Mouse (Mus musculus): ENCODE measurements around the gene S100a9.

The S100a9 gene

GRCm38 (mm10) chr3:90695613-90696012 is at the start of gene S100a9:
S100a9 (minus strand) TSS chr3:90695721.
- no peak for DNase-seq (ENCODE audit: low read depth, low spot score)

- DNase-seq (ENCODE audit: low read depth, low spot score): no peak
Observed at GRCm38 (mm10) chr3:90726606-90727005, 31.1 kb upstream of the S100a9 start, which contains the start of gene Pglyrp4. Pglyrp4 (plus strand) TSS chr3:90726906.

- peak; percentile 84 for DNase-seq (ENCODE audit: low read depth, low spot score)
Observed at GRCm38 (mm10) chr3:90709591-90710460, 14.3 kb upstream of the S100a9 start.

- peak; percentile 31 for DNase-seq (ENCODE audit: low read depth, low spot score)
Observed at GRCm38 (mm10) chr3:90708523-90709202, 13.1 kb upstream of the S100a9 start.

GRCm38 (mm10) chr3:90702244-90702643 is 6.7 kb upstream of the S100a9 start:
- no peak for DNase-seq (ENCODE audit: low read depth, low spot score)

- DNase-seq (ENCODE audit: low read depth, low spot score): no peak
Observed at GRCm38 (mm10) chr3:90693496-90693895, 2.0 kb downstream of the S100a9 start.

GRCm38 (mm10) chr3:90686835-90687234 is 8.7 kb downstream of the S100a9 start:
- no peak for DNase-seq (ENCODE audit: low read depth, low spot score)

- DNase-seq (ENCODE audit: low read depth, low spot score): no peak
Observed at GRCm38 (mm10) chr3:90683929-90684328, 11.6 kb downstream of the S100a9 start.

GRCm38 (mm10) chr3:90678656-90679055 is 16.9 kb downstream of the S100a9 start:
- DNase-seq (ENCODE audit: low read depth, low spot score): no peak

GRCm38 (mm10) chr3:90668846-90669245 is 26.7 kb downstream of the S100a9 start, which contains the start of gene S100a8:
S100a8 (plus strand) TSS chr3:90668978.
- no peak for DNase-seq (ENCODE audit: low read depth, low spot score)

GRCm38 (mm10) chr3:90664219-90664618 is 31.3 kb downstream of the S100a9 start:
- peak; percentile 14 for DNase-seq (ENCODE audit: low read depth, low spot score)

- no peak for DNase-seq (ENCODE audit: low read depth, low spot score)
Observed at GRCm38 (mm10) chr3:90659364-90660044, 36.0 kb downstream of the S100a9 start.

- peak; percentile 15 for DNase-seq (ENCODE audit: low read depth, low spot score)
Observed at GRCm38 (mm10) chr3:90657405-90657804, 38.1 kb downstream of the S100a9 start.

- no peak for DNase-seq (ENCODE audit: low read depth, low spot score)
Observed at GRCm38 (mm10) chr3:90653717-90654116, 41.8 kb downstream of the S100a9 start, which contains the start of gene S100a7a. S100a7a (plus strand) TSS chr3:90654017.

- DNase-seq (ENCODE audit: low read depth, low spot score): peak; percentile 51
Observed at GRCm38 (mm10) chr3:90652878-90653508, 42.5 kb downstream of the S100a9 start.

- DNase-seq (ENCODE audit: low read depth, low spot score): no peak
Observed at GRCm38 (mm10) chr3:90649832-90650231, 45.7 kb downstream of the S100a9 start.

- no peak for DNase-seq (ENCODE audit: low read depth, low spot score)
Observed at GRCm38 (mm10) chr3:90648981-90649380, 46.5 kb downstream of the S100a9 start.

GRCm38 (mm10) chr3:90647291-90647690 is 48.2 kb downstream of the S100a9 start:
- DNase-seq (ENCODE audit: low read depth, low spot score): no peak

GRCm38 (mm10) chr3:90644220-90644619 is 51.3 kb downstream of the S100a9 start:
- DNase-seq (ENCODE audit: low read depth, low spot score): peak; percentile 47

All from A20 (cell line).